Mouse (Mus musculus): ENCODE data around the gene Doc2a.
A peak's percentile ranks its signal among the peaks of the same experiment; 100 is the strongest.

DNA sequence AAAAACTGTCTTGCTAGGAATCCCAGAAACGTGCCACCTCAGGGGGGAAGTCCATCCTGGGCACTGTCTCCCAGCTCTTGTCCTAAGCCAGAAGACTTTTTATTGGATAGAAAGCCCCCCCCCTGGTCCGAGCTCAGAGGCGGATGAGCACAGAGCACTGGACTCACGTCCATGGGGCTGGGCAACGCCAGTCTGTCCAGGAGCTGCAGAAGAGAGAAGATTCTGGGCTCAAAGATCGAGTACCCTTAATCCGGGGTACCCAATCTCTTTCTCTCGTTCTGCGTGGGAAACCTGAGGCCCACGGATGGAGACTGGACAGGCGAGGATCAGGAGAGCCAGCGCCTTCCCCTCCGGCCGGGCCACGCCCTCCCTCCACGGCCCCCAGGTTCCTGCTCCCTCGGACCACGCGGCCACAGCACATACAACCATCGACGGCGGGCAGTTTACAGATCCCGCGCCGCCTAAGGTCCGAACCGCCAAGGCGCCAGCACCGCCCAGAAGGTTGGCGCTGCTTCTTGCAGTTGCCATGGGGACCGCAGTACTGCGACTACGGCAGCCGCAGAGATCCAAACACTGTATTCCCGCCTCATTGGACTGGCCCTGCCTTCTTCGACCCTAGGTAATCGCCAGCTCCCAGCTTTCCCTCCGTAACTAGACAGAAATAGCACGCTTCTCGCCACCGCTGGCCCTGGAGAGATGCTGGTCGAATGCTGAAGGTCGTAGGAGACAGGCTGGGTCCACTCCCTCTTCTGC lies 38.3 kb upstream of the Doc2a start:
- TF ChIP-seq CTCF (IDR thresholded peaks at IDR 0.05; ENCODE audit: low read depth) (peak; percentile 46), EP300 (IDR thresholded peaks at IDR 0.05; ENCODE audit: low read depth) (no peak)

Data from liver, embryonic 14.5 days (tissue).